Mouse (Mus musculus) liver, adult 2 months (tissue): Measurements from ENCODE around the gene Cmip.

Source experiments
- CTCF ChIP-seq: fragments of 200-500 bp; IDR thresholded peaks from 2 replicates; pipeline ENCODE4 v1.5.1; 2011; ENCODE audit warnings: low read depth, low read length, control low read depth
- POLR2A ChIP-seq: fragments of 200-500 bp; IDR thresholded peaks from 2 replicates; pipeline ENCODE4 v1.6.1; 2011; ENCODE audit warnings: low read length, control low read depth; ENCODE audit not compliant: insufficient read depth; ENCODE audit errors: extremely low read depth

GRCm38 (mm10) chr8:117241848-117242247 is 15.0 kb upstream of the Cmip start:
- TF ChIP-seq CTCF: no peak
- TF ChIP-seq POLR2A: no peak
